Mouse (Mus musculus): ENCODE measurements around the gene Sult6b2.

- TF ChIP-seq CTCF (IDR thresholded peaks at IDR 0.05; ENCODE audit: low read depth) (no peak), EP300 (IDR thresholded peaks at IDR 0.05; ENCODE audit: low read depth) (peak; percentile 94)
These were observed 46.9 kb downstream of the Sult6b2 start for GRCm38 (mm10) chr6:142757334-142757965.
